Mouse (Mus musculus) ZHBTc4 (cell line): Measurements from ENCODE around the gene Adra2c.

Experiments used
- DNase-seq: peaks from one replicate; pipeline ENCODE4 v3.0.0-alpha.2; 2011; ENCODE audit warnings: low read depth, low spot score

The Adra2c gene

DNA sequence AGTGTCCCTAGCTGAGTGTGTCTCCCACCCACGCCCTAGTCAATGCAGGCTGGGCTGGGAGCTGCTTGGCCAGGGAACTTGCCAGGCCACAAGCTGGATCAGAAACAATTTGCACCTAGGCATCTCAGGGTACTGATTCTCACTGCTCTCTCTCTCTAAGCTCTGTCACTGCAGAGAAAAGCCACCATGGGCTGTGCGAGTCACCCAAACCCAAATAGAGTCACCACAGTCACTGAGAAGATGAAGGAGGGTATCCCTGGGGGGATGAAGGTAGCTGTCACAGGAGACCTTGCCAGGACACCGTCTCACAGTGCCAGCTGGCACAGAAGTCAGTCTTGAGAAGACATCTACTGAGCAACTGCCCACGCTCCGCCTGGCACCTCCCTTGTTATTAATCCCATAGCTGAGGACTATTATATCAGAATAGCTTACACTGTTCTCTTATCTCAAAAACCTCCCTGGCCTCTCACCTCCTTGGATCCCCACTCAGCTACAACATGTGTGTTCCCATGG is 33.7 kb downstream of the Adra2c start:
- DNase-seq = no peak

DNA sequence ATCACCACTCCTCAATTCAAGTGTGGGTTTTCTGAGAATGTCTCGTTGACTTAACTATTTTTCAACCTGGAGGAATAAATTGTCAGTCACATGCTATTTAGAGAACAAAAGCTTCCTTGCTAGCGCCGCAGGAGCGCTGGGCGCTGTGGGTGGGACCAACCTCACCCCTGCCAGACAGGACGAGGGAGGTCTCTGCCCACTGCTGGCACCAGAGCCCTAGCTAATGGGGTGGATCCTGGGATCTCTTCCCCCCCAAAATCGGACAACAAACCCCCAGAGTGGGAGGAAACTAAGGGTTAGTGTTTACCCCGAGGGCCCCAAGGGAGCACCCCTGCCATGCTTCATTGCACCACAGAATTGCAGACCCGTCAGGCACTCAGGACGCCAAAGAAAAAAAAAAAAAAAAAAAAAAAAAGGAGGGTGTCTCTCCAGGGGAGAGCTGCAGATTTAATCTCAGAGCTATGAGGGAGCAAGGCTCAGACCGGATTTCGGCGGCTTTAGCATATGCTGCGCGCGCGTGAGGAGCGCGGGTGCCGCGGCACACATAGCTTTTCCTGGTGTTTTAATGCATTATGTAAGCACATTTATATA is 35.2 kb downstream of the Adra2c start:
- DNase-seq = peak; percentile 11

DNA sequence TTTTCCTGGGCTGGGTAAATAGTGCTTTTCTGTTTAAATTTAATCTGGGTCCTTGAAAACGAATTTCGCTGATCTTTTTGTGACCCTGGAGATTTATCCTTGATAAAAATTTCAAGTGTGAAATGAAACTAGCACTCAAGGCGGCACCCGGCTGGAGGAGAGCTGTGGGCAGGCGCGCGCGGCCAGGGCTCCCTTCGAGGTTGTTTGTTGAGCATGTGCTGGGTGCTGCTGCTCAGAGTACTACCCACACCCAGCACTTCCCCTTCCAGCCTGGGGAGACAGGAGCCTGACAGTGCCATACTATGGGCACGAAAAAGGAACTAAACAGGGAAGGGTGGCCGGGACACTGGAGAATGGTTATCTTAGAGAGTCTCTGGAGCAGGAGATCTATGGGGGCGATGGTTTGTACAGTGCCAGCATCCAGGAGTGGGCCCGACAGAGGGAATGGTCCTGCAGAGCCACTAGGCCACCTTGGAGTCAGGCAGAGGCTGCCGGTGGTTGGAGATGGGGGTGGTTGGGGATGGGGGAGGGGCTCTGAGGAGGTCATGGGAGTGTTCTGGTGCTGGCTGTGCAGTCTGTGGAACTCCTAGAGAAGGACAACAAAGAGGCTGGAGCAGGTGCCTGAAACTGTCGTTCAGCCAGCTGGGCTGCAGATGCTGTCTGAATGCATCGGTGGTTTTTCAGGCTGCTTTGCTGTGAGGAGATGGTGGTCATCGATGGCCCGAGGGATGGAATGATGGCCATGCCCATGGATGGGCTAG is 35.9 kb downstream of the Adra2c start:
- peak; percentile 6 for DNase-seq

DNA sequence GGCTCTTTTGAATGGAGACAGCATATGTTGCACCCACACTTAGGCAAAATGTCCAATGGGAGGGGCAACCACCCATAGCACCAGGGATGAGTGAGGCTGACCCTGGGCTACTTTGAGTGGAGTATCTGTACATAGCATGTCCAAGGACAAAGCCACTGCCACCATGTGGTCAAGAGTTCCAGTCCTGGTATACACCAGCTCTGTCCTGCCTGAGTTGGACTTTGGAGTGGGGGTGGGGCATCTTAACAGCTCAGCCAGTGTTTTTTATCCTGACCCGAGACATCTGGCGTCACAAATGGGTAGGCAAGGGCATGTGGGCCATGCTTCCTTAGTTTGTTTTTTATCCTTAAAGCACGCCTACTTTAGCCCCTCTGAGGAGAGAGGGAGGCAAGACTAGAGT is 36.5 kb downstream of the Adra2c start:
- DNase-seq = no peak

GRCm38 (mm10) chr5:35315204-35315603 is 37.1 kb downstream of the Adra2c start:
- DNase-seq = no peak

GRCm38 (mm10) chr5:35320650-35321049 is 42.5 kb downstream of the Adra2c start:
- DNase-seq = no peak

- DNase-seq = no peak
Observed at GRCm38 (mm10) chr5:35330822-35331221, 52.7 kb downstream of the Adra2c start.
